Mouse (Mus musculus): ENCODE results near the gene Sh3gl2. TPM values are rescaled to one million over a fixed set of nuclear protein-coding genes. Genes with fewer than 3 reads are reported as not detected.

The Sh3gl2 gene
- total and polyA plus RNA-seq, 3 experiments = 7.7 to 41.8 (median 27.7) TPM

GRCm38 (mm10) chr4:85618746-85619145 is 413.8 kb downstream of the Sh3gl2 start:
- DNase-seq = no peak

- DNase-seq = no peak
Observed at GRCm38 (mm10) chr4:85619261-85619660, 414.3 kb downstream of the Sh3gl2 start.

- no peak for DNase-seq
Observed at GRCm38 (mm10) chr4:85629381-85629780, 424.5 kb downstream of the Sh3gl2 start.

- DNase-seq = no peak
Observed at GRCm38 (mm10) chr4:85669271-85669670, 464.3 kb downstream of the Sh3gl2 start.

GRCm38 (mm10) chr4:85669735-85670134 is 464.8 kb downstream of the Sh3gl2 start:
- no peak for DNase-seq

GRCm38 (mm10) chr4:85672290-85672689 is 467.4 kb downstream of the Sh3gl2 start:
- DNase-seq = no peak

GRCm38 (mm10) chr4:85677621-85678020 is 472.7 kb downstream of the Sh3gl2 start:
- DNase-seq = no peak

- DNase-seq = no peak
Observed at GRCm38 (mm10) chr4:85686160-85686559, 481.2 kb downstream of the Sh3gl2 start.
